Mouse (Mus musculus) heart, postnatal 0 days (tissue): ENCODE data around the gene Foxp1.

ENCODE experiments used
- CTCF ChIP-seq: IDR thresholded peaks from 2 replicates; pipeline ENCODE4 v1.5.1; 2016; ENCODE audit warnings: antibody characterized with exemption, control low read depth, low read depth
- EP300 ChIP-seq: IDR thresholded peaks from 2 replicates; pipeline ENCODE4 v1.6.1; 2016; ENCODE audit warnings: antibody characterized with exemption, low read depth

DNA sequence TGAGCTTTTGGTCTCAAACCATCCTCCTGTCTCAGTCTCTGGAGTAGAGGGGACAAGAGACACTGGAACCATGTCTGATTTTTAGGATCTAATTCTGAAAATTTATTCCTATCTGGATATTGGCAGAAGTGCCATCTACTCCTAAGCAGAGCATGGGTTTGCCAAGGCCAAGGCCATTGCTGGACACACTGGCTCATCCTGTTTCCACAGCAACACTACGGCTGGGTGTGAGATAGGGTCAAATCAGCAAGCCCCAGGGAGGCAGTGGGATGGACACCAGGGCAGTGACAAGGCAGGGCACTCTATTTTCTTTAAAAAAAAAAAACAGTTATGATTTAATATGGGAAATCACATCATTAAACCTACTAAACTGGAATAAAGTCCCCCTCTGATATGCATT is 405.1 kb downstream of the Foxp1 start:
- no peak for TF ChIP-seq EP300
- TF ChIP-seq CTCF = no peak
